Mouse (Mus musculus) ES-E14 (cell line): Measurements from ENCODE around the gene Zfp385b.

ENCODE experiments used
- CHD2 ChIP-seq: IDR thresholded peaks from 2 replicates; pipeline ENCODE4 v1.6.1; 2014; ENCODE audit warnings: mild to moderate bottlenecking, low read depth, low read length, inconsistent platforms
- HCFC1 ChIP-seq: IDR thresholded peaks from 2 replicates; pipeline ENCODE4 v1.6.1; 2012; ENCODE audit warnings: low read length, inconsistent platforms, borderline replicate concordance; ENCODE audit not compliant: insufficient read depth
- ZNF384 ChIP-seq: IDR thresholded peaks from 2 replicates; pipeline ENCODE4 v1.6.1; 2012; ENCODE audit warnings: low read depth, low read length, inconsistent platforms

DNA sequence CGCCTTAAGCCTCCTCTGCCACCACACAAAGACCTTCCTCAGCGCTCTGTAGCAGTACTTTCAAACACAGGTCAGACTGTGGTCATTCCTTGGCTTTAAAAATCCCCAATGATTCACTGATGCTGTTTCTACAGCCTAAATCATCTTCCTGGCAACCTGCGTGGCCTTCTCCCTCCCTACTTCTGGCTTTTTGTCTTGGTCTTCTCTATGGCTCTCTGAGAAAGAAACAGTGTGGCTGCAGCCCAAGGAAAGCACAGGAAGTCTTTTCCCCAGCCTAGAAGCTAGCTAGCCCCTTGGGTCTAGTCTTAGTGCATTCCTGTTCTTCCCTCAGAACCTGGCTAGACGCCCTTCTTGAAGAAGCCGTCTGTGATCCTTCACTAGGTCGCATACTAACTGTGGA, 359.4 kb downstream of the Zfp385b start:
- no peak for TF ChIP-seq CHD2
- no peak for TF ChIP-seq HCFC1
- TF ChIP-seq ZNF384 = no peak
